In the genomic region with DNA sequence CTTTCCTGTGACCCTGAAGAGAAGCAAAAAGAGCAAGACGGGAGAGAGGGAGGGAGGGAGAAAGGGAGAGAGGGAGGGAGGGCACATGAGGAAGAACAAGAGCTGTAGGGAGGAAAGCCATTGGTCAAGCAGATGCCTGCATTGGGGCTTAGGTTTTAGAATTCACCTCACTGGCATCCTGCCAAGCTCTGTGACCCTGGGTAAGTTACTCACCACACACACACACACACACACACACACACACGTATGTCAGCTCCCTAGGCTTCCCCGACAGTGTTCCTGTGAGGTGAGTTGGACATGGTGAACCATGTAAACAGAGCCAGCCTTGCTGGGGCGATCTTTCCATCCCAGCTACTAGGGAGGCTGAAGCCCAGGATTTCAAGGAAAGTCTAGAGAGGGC, we compare ENCODE assay signal across 17 mouse cellular contexts. TPM values are rescaled to one million over a fixed set of nuclear protein-coding genes. Genes with fewer than 3 reads are reported as not detected.
DNase-seq lines count a peak whose midpoint lies in the region; ATAC-seq lines count a peak whose summit lies in the region.
"Had no signal": no experiment of that assay in that cellular context is flagged by ENCODE, and none has a peak within 500 bp of the region (broad histone marks: within the 10 kb centered on the region; RNA-seq: fewer than 3 reads in every experiment).

No protein-coding gene starts in this region.

- H3K36me3 ChIP-seq in hindbrain, embryonic 13.5 days, result no peaks in the 10 kb centered on the region
- H3K36me3 ChIP-seq in hindbrain, embryonic 12.5 days, result no peaks in the 10 kb centered on the region
- H3K36me3 ChIP-seq: embryonic facial prominence, embryonic 10.5 days; forebrain, embryonic 15.5 days; liver, embryonic 13.5 days; midbrain, embryonic 10.5 days; neural tube, embryonic 13.5 days had no signal

- H3K4me2 ChIP-seq in hindbrain, embryonic 13.5 days, result no peak overlapping the region
- no peak overlapping the region for H3K4me2 ChIP-seq in hindbrain, embryonic 12.5 days (replicated peaks)
- H3K4me2 ChIP-seq: forebrain, embryonic 15.5 days; liver, embryonic 13.5 days; neural tube, embryonic 13.5 days had no signal

- no peaks in the 10 kb centered on the region for H3K9me3 ChIP-seq in hindbrain, embryonic 13.5 days
- no peaks in the 10 kb centered on the region for H3K9me3 ChIP-seq in hindbrain, embryonic 12.5 days (replicated peaks)
- H3K9me3 ChIP-seq: embryonic facial prominence, embryonic 10.5 days; forebrain, embryonic 15.5 days; liver, embryonic 13.5 days; midbrain, embryonic 10.5 days; neural tube, embryonic 13.5 days had no signal

- 0 out of 2 replicates have a peak overlapping the region, but pooled peaks have one; percentile 19 for H3K9ac ChIP-seq in hindbrain, embryonic 13.5 days
- H3K9ac ChIP-seq in hindbrain, embryonic 12.5 days, result no peak overlapping the region
- H3K9ac ChIP-seq: forebrain, embryonic 15.5 days; liver, embryonic 13.5 days; neural tube, embryonic 13.5 days had no signal

- no peak for ATAC-seq in hindbrain, embryonic 13.5 days (ENCODE audit: low FRiP score)
- ATAC-seq in hindbrain, embryonic 12.5 days (ENCODE audit: low FRiP score), result no peak
- ATAC-seq: forebrain, embryonic 15.5 days had no signal

- H3K27ac ChIP-seq in hindbrain, embryonic 13.5 days, result no peak overlapping the region
- H3K27ac ChIP-seq in hindbrain, embryonic 12.5 days, result no peak overlapping the region
- H3K27ac ChIP-seq: embryonic facial prominence, embryonic 10.5 days; forebrain, embryonic 15.5 days; liver, embryonic 13.5 days; midbrain, embryonic 10.5 days; neural tube, embryonic 13.5 days had no signal

- H3K4me1 ChIP-seq in hindbrain, embryonic 13.5 days (replicated peaks), result peaks cover 25% of the 10 kb centered on the region
- H3K4me1 ChIP-seq in hindbrain, embryonic 12.5 days, result peaks cover 18% of the 10 kb centered on the region

- no peak overlapping the region for H3K4me3 ChIP-seq in hindbrain, embryonic 13.5 days
- no peak overlapping the region for H3K4me3 ChIP-seq in hindbrain, embryonic 12.5 days
- H3K4me3 ChIP-seq: embryonic facial prominence, embryonic 10.5 days; erythroblast, embryonic 14.5 days; forebrain, embryonic 15.5 days; liver, embryonic 13.5 days; midbrain, embryonic 10.5 days; neural tube, embryonic 13.5 days had no signal

- no peaks in the 10 kb centered on the region for H3K27me3 ChIP-seq in hindbrain, embryonic 13.5 days
- H3K27me3 ChIP-seq in hindbrain, embryonic 12.5 days, result no peaks in the 10 kb centered on the region
- H3K27me3 ChIP-seq: forebrain, embryonic 15.5 days; liver, embryonic 13.5 days; neural tube, embryonic 13.5 days had no signal

- peak; percentile 21 for DNase-seq in urinary bladder, postnatal 25 days (ENCODE audit: low spot score)
- no peak for DNase-seq in urinary bladder, postnatal 4 days (ENCODE audit: low spot score in 2 of 2)
- DNase-seq in kidney, postnatal 10 days, result peak; percentile 66
- no peak for DNase-seq in cerebellum, postnatal 10 days
- no peak for DNase-seq in Muller cell, postnatal 12 days (ENCODE audit: inconsistent ontology term)
- DNase-seq in MN1 (ENCODE audit: low spot score), result no peak
- DNase-seq: layer of hippocampus, adult 9-11 months; liver, embryonic 13.5 days; lung, postnatal 14 days; thymus, postnatal 14 days had no signal

- 70% methylated on average over 4 of the region's 4 CpGs for WGBS in hindbrain, embryonic 13.5 days
- 68% methylated on average over 4 of the region's 4 CpGs for WGBS in hindbrain, embryonic 12.5 days

RNA-seq across cellular contexts. Expression of a gene that starts 55.0 kb away (rescaled TPM):
- polyA plus RNA-seq in hindbrain, embryonic 13.5 days (2015; fragmentation: Nextera tagmentation; extraction: Ambion mirVana), result 68.4 and 76.1 TPM in 2 replicates
- 89.7 and 96.9 TPM in 2 replicates for polyA plus RNA-seq in hindbrain, embryonic 12.5 days (2016; fragmentation: Nextera tagmentation; extraction: Ambion mirVana)

RNA-seq across cellular contexts. Expression of a gene that starts 55.5 kb away (rescaled TPM):
- 58.6 and 75.2 TPM in 2 replicates for polyA plus RNA-seq in hindbrain, embryonic 13.5 days (2015; fragmentation: Nextera tagmentation; extraction: Ambion mirVana)
- polyA plus RNA-seq in hindbrain, embryonic 12.5 days (2016; fragmentation: Nextera tagmentation; extraction: Ambion mirVana), result 86.0 and 91.5 TPM in 2 replicates

Comparison
In these comparisons a context has a peak if more than half of its experiments do, and no peak if none do; other contexts are left out.
1. DNase-seq: peak in urinary bladder, postnatal 25 days (single experiment) and kidney, postnatal 10 days (single experiment); none in urinary bladder, postnatal 4 days (0 of 2), cerebellum, postnatal 10 days (0 of 2), Muller cell, postnatal 12 days (single experiment) and MN1 (single experiment).